Mouse (Mus musculus): ENCODE measurements around the gene Nup205. TPM values are rescaled to one million over a fixed set of nuclear protein-coding genes. Genes with fewer than 3 reads are reported as not detected.

Nup205 gene
- polyA plus RNA-seq, 1 experiment from 2014 or later = 34.6 TPM

- no peaks in the 10 kb centered on the region for H3K9me3 ChIP-seq (ENCODE audit: control insufficient read depth, low read length)
- H3K9ac ChIP-seq (replicated peaks; ENCODE audit: low read depth, low read length) = no peak overlapping the region
- H3K27me3 ChIP-seq (replicated peaks; ENCODE audit: control insufficient read depth, insufficient read depth, low read length) = no peaks in the 10 kb centered on the region
- no peak overlapping the region for H3K4me2 ChIP-seq (ENCODE audit: low read length)
- peaks cover 44% of the 10 kb centered on the region for H3K36me3 ChIP-seq (ENCODE audit: control insufficient read depth, insufficient read depth)
- WGBS = 64% methylated on average over 9 of the region's 9 CpGs
- no peaks in the 10 kb centered on the region for H3K4me1 ChIP-seq (replicated peaks; ENCODE audit: control insufficient read depth, insufficient read depth, low read length)
- no peak overlapping the region for H3K4me3 ChIP-seq (replicated peaks; ENCODE audit: low read length)
- no peak overlapping the region for H3K27ac ChIP-seq (ENCODE audit: low read length)
- ATAC-seq = no peak
Observed at GRCm38 (mm10) chr6:35236108-35236785, 59.0 kb downstream of the Nup205 start.

- H3K9ac ChIP-seq (replicated peaks; ENCODE audit: low read depth, low read length) = no peak overlapping the region
- H3K9me3 ChIP-seq (ENCODE audit: control insufficient read depth, low read length) = no peaks in the 10 kb centered on the region
- H3K27me3 ChIP-seq (replicated peaks; ENCODE audit: control insufficient read depth, insufficient read depth, low read length) = no peaks in the 10 kb centered on the region
- 99% methylated on average over 4 of the region's 4 CpGs for WGBS
- H3K36me3 ChIP-seq (ENCODE audit: control insufficient read depth, insufficient read depth) = peaks cover 58% of the 10 kb centered on the region
- no peak overlapping the region for H3K4me3 ChIP-seq (replicated peaks; ENCODE audit: low read length)
- no peak for ATAC-seq
- no peak overlapping the region for H3K27ac ChIP-seq (ENCODE audit: low read length)
- no peak overlapping the region for H3K4me2 ChIP-seq (ENCODE audit: low read length)
- no peaks in the 10 kb centered on the region for H3K4me1 ChIP-seq (replicated peaks; ENCODE audit: control insufficient read depth, insufficient read depth, low read length)
Observed at GRCm38 (mm10) chr6:35243252-35243651, 66.0 kb downstream of the Nup205 start.

GRCm38 (mm10) chr6:35243989-35244388, 66.8 kb downstream of the Nup205 start:
- H3K4me3 ChIP-seq (replicated peaks; ENCODE audit: low read length) = no peak overlapping the region
- WGBS = 89% methylated on average over 9 of the region's 9 CpGs
- H3K9ac ChIP-seq (replicated peaks; ENCODE audit: low read depth, low read length) = no peak overlapping the region
- H3K4me1 ChIP-seq (replicated peaks; ENCODE audit: control insufficient read depth, insufficient read depth, low read length) = no peaks in the 10 kb centered on the region
- no peak for ATAC-seq
- peaks cover 56% of the 10 kb centered on the region for H3K36me3 ChIP-seq (ENCODE audit: control insufficient read depth, insufficient read depth)
- no peaks in the 10 kb centered on the region for H3K27me3 ChIP-seq (replicated peaks; ENCODE audit: control insufficient read depth, insufficient read depth, low read length)
- no peak overlapping the region for H3K27ac ChIP-seq (ENCODE audit: low read length)
- no peak overlapping the region for H3K4me2 ChIP-seq (ENCODE audit: low read length)
- H3K9me3 ChIP-seq (ENCODE audit: control insufficient read depth, low read length) = no peaks in the 10 kb centered on the region

- H3K27me3 ChIP-seq (replicated peaks; ENCODE audit: control insufficient read depth, insufficient read depth, low read length) = no peaks in the 10 kb centered on the region
- WGBS = 46% methylated on average over 5 of the region's 5 CpGs
- H3K9ac ChIP-seq (replicated peaks; ENCODE audit: low read depth, low read length) = no peak overlapping the region
- H3K4me3 ChIP-seq (replicated peaks; ENCODE audit: low read length) = no peak overlapping the region
- no peaks in the 10 kb centered on the region for H3K4me1 ChIP-seq (replicated peaks; ENCODE audit: control insufficient read depth, insufficient read depth, low read length)
- H3K36me3 ChIP-seq (ENCODE audit: control insufficient read depth, insufficient read depth) = peaks cover 52% of the 10 kb centered on the region
- no peak overlapping the region for H3K27ac ChIP-seq (ENCODE audit: low read length)
- no peak for ATAC-seq
- no peak overlapping the region for H3K4me2 ChIP-seq (ENCODE audit: low read length)
- H3K9me3 ChIP-seq (ENCODE audit: control insufficient read depth, low read length) = no peaks in the 10 kb centered on the region
Observed at GRCm38 (mm10) chr6:35245086-35245485, 67.9 kb downstream of the Nup205 start.

- Histone ChIP-seq H3K36me3 (ENCODE audit: control insufficient read depth, insufficient read depth) (peaks cover 3% of the 10 kb centered on the region; the same call in 1 of the 2 replicates), H3K4me2 (ENCODE audit: low read length) (peak overlapping the region; percentile 81), H3K27me3 (replicated peaks; ENCODE audit: control insufficient read depth, insufficient read depth, low read length) (no peaks in the 10 kb centered on the region), H3K9ac (replicated peaks; ENCODE audit: low read depth, low read length) (peak overlapping the region; percentile 77), H3K4me3 (replicated peaks; ENCODE audit: low read length) (peak overlapping the region; percentile 75), H3K9me3 (ENCODE audit: control insufficient read depth, low read length) (no peaks in the 10 kb centered on the region), H3K27ac (ENCODE audit: low read length) (no peak overlapping the region), H3K4me1 (replicated peaks; ENCODE audit: control insufficient read depth, insufficient read depth, low read length) (peaks cover 23% of the 10 kb centered on the region)
- ATAC-seq = no peak; the same call in 1 of the 2 replicates
- WGBS = 61% methylated on average over 17 of the region's 17 CpGs
Observed at GRCm38 (mm10) chr6:35251807-35252476, 74.7 kb downstream of the Nup205 start.

GRCm38 (mm10) chr6:35252477-35253346, 75.5 kb downstream of the Nup205 start:
- under 1% methylated on average over 59 of the region's 60 CpGs for WGBS
- Histone ChIP-seq H3K27ac (ENCODE audit: low read length) (peak overlapping the region; percentile 38; the same call in 1 of the 2 replicates), H3K36me3 (ENCODE audit: control insufficient read depth, insufficient read depth) (no peaks in the 10 kb centered on the region), H3K9me3 (ENCODE audit: control insufficient read depth, low read length) (no peaks in the 10 kb centered on the region), H3K4me2 (ENCODE audit: low read length) (peak overlapping the region; percentile 81), H3K27me3 (replicated peaks; ENCODE audit: control insufficient read depth, insufficient read depth, low read length) (no peaks in the 10 kb centered on the region), H3K9ac (replicated peaks; ENCODE audit: low read depth, low read length) (peak overlapping the region; percentile 77), H3K4me3 (replicated peaks; ENCODE audit: low read length) (peak overlapping the region; percentile 75), H3K4me1 (replicated peaks; ENCODE audit: control insufficient read depth, insufficient read depth, low read length) (peaks cover 23% of the 10 kb centered on the region)
- peak; percentile 91 for ATAC-seq

- Histone ChIP-seq H3K36me3 (ENCODE audit: control insufficient read depth, insufficient read depth) (no peaks in the 10 kb centered on the region), H3K9ac (replicated peaks; ENCODE audit: low read depth, low read length) (no peak overlapping the region; the same call in 1 of the 2 replicates), H3K4me3 (replicated peaks; ENCODE audit: low read length) (peak overlapping the region; percentile 75), H3K4me2 (ENCODE audit: low read length) (peak overlapping the region; percentile 81), H3K4me1 (replicated peaks; ENCODE audit: control insufficient read depth, insufficient read depth, low read length) (peaks cover 23% of the 10 kb centered on the region), H3K27ac (ENCODE audit: low read length) (no peak overlapping the region), H3K9me3 (ENCODE audit: control insufficient read depth, low read length) (no peaks in the 10 kb centered on the region), H3K27me3 (replicated peaks; ENCODE audit: control insufficient read depth, insufficient read depth, low read length) (no peaks in the 10 kb centered on the region)
- no peak for ATAC-seq
- 38% methylated on average over 5 of the region's 5 CpGs for WGBS
Observed at GRCm38 (mm10) chr6:35253474-35253873, 76.3 kb downstream of the Nup205 start.

GRCm38 (mm10) chr6:35254136-35254904, 77.1 kb downstream of the Nup205 start:
- 61% methylated on average over 9 of the region's 9 CpGs for WGBS

More at GRCm38 (mm10) chr6:35254136-35254904, 77.1 kb downstream of the Nup205 start:
- Histone ChIP-seq H3K27me3 (replicated peaks; ENCODE audit: control insufficient read depth, insufficient read depth, low read length) (no peaks in the 10 kb centered on the region), H3K4me1 (replicated peaks; ENCODE audit: control insufficient read depth, insufficient read depth, low read length) (peaks cover 23% of the 10 kb centered on the region), H3K4me3 (replicated peaks; ENCODE audit: low read length) (no peak overlapping the region), H3K9me3 (ENCODE audit: control insufficient read depth, low read length) (no peaks in the 10 kb centered on the region), H3K9ac (replicated peaks; ENCODE audit: low read depth, low read length) (no peak overlapping the region), H3K27ac (ENCODE audit: low read length) (no peak overlapping the region), H3K36me3 (ENCODE audit: control insufficient read depth, insufficient read depth) (no peaks in the 10 kb centered on the region), H3K4me2 (ENCODE audit: low read length) (peak overlapping the region; percentile 12; the same call in 1 of the 2 replicates)
- no peak for ATAC-seq
